Mouse (Mus musculus) neural tube, embryonic 14.5 days (tissue): ENCODE data around the gene Vwa1. TPM values are rescaled to one million over a fixed set of nuclear protein-coding genes. Genes with fewer than 3 reads are reported as not detected.
"Not testable (repeated sequence)": the region's sequence is repeated elsewhere in the genome, so short reads cannot be mapped to it uniquely, and the experiment has no call there.

ENCODE experiments used
- ATAC-seq: fragments of 200-750 bp; cut with Nextera tagmentation; 2 replicates; pipeline ENCODE4 v1.8.0; 2017; ENCODE audit warnings: low read depth, mild to moderate bottlenecking, moderate TSS enrichment, moderate library complexity
- H3K27ac ChIP-seq: fragments of 300-500 bp; sonication (generic); 2 replicates; pipeline ENCODE4 v1.5.1; 2014; ENCODE audit warnings: low read depth, mild to moderate bottlenecking, control low read depth, low read length, moderate library complexity, mixed read lengths
- H3K27me3 ChIP-seq: fragments of 300-500 bp; sonication (generic); 2 replicates; pipeline ENCODE4 v1.6.1; 2014; ENCODE audit warnings: low read length; ENCODE audit not compliant: control insufficient read depth, insufficient read depth
- H3K36me3 ChIP-seq: fragments of 300-500 bp; sonication (generic); 2 replicates; pipeline ENCODE4 v1.6.1; 2014; ENCODE audit warnings: low read length, mixed read lengths; ENCODE audit not compliant: control insufficient read depth, insufficient read depth
- H3K4me1 ChIP-seq: fragments of 300-500 bp; sonication (generic); 2 replicates; pipeline ENCODE4 v1.6.1; 2014; ENCODE audit warnings: low read length; ENCODE audit not compliant: control insufficient read depth, insufficient read depth
- H3K4me2 ChIP-seq: fragments of 300-500 bp; sonication (generic); 2 replicates; pipeline ENCODE4 v1.6.1; 2014; ENCODE audit warnings: mild to moderate bottlenecking, low read depth, low read length, control low read depth
- H3K4me3 ChIP-seq: fragments of 300-500 bp; sonication (generic); 2 replicates; pipeline ENCODE4 v1.5.1; 2014; ENCODE audit warnings: low read depth, low read length, control low read depth, mixed read lengths
- H3K9ac ChIP-seq: fragments of 300-500 bp; sonication (generic); replicated peaks from 2 replicates; pipeline ENCODE4 v1.6.1; 2014; ENCODE audit warnings: low read depth, mild to moderate bottlenecking, control low read depth, low read length, mixed read lengths
- H3K9me3 ChIP-seq: fragments of 300-500 bp; sonication (generic); 2 replicates; pipeline ENCODE4 v1.6.1; 2016; ENCODE audit warnings: low read length; ENCODE audit not compliant: control insufficient read depth
- WGBS: fragments of 180-500 bp; shearing (Covaris S2); extraction: QIAGEN DNeasy Blood & Tissue Kit; methylation state at CpG from one replicate; pipeline ENCODE4 v1.1.7; 2014; 5-methylcytosine and 5-hydroxymethylcytosine counted together
- polyA plus RNA-seq: library from polyadenylated mRNA; unstranded; fragments of >200 nt; fragmentation: Nextera tagmentation; extraction: Ambion mirVana; gene quantifications from 2 replicates; pipeline ENCODE4 v1.2.1, GENCODE M21; 2014

Vwa1 gene
- polyA plus RNA-seq, 1 experiment from 2014 or later = 17.4 TPM

- 96% methylated on average over 5 of the region's 5 CpGs for WGBS
- Histone ChIP-seq H3K9ac (no peak overlapping the region), H3K4me1 (no peaks in the 10 kb centered on the region), H3K36me3 (peaks cover 44% of the 10 kb centered on the region), H3K4me3 (no peak overlapping the region), H3K27me3 (no peaks in the 10 kb centered on the region), H3K9me3 (no peaks in the 10 kb centered on the region), H3K4me2 (no peak overlapping the region), H3K27ac (no peak overlapping the region)
- no peak for ATAC-seq
Measured at GRCm38 (mm10) chr4:155742684-155743083, 31.8 kb downstream of the Vwa1 start.

- not testable (repeated sequence) for ATAC-seq, H3K27me3 ChIP-seq, H3K27ac ChIP-seq, H3K4me3 ChIP-seq, H3K9me3 ChIP-seq, H3K9ac ChIP-seq, H3K4me2 ChIP-seq
- WGBS = 92% methylated on average over 10 of the region's 10 CpGs
- H3K36me3 ChIP-seq = peaks cover 42% of the 10 kb centered on the region
- peaks cover 11% of the 10 kb centered on the region for H3K4me1 ChIP-seq
Measured at GRCm38 (mm10) chr4:155740681-155741080, 33.8 kb downstream of the Vwa1 start.

GRCm38 (mm10) chr4:155739741-155740636 lies 34.5 kb downstream of the Vwa1 start:
- H3K4me3 ChIP-seq = no peak overlapping the region
- peaks cover 13% of the 10 kb centered on the region for H3K4me1 ChIP-seq
- peaks cover 38% of the 10 kb centered on the region for H3K36me3 ChIP-seq
- no peak overlapping the region for H3K27ac ChIP-seq
- no peak for ATAC-seq
- WGBS = 75% methylated on average over 37 of the region's 37 CpGs
- H3K9ac ChIP-seq = no peak overlapping the region
- no peak overlapping the region for H3K4me2 ChIP-seq
- no peaks in the 10 kb centered on the region for H3K27me3 ChIP-seq
- H3K9me3 ChIP-seq = no peaks in the 10 kb centered on the region

DNA sequence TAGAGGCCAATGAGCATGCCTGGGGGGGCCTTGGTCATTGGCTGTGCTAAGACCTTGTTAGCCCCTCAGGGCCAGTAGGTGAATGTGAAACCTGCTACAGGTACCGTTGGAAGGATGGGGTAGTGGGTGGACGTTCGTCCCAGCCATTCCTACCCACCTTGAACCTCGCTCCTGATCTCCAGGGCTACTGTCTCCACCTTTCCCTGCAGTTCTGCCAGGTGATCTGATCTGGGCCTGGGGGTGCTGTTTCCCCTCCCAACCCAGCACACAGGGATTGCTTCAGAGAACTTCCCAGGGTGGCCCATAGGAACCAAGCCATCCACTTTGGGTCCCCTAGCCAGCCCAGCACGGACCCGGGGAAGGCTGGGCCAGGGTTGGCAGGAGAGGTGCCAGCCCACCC lies 35.3 kb downstream of the Vwa1 start:
- Histone ChIP-seq H3K27ac (no peak overlapping the region), H3K27me3 (no peaks in the 10 kb centered on the region), H3K36me3 (peaks cover 31% of the 10 kb centered on the region), H3K4me3 (no peak overlapping the region), H3K9ac (no peak overlapping the region), H3K4me1 (peaks cover 17% of the 10 kb centered on the region), H3K9me3 (no peaks in the 10 kb centered on the region), H3K4me2 (no peak overlapping the region)
- WGBS = 93% methylated on average over 6 of the region's 6 CpGs
- no peak for ATAC-seq

- Histone ChIP-seq H3K27me3 (no peaks in the 10 kb centered on the region), H3K4me2 (no peak overlapping the region), H3K4me3 (no peak overlapping the region), H3K27ac (no peak overlapping the region), H3K9ac (no peak overlapping the region), H3K4me1 (peaks cover 26% of the 10 kb centered on the region), H3K36me3 (peaks cover 28% of the 10 kb centered on the region), H3K9me3 (no peaks in the 10 kb centered on the region)
- WGBS = 65% methylated on average over 8 of the region's 8 CpGs
- ATAC-seq = no peak
Measured at GRCm38 (mm10) chr4:155738262-155738661, 36.2 kb downstream of the Vwa1 start.

DNA sequence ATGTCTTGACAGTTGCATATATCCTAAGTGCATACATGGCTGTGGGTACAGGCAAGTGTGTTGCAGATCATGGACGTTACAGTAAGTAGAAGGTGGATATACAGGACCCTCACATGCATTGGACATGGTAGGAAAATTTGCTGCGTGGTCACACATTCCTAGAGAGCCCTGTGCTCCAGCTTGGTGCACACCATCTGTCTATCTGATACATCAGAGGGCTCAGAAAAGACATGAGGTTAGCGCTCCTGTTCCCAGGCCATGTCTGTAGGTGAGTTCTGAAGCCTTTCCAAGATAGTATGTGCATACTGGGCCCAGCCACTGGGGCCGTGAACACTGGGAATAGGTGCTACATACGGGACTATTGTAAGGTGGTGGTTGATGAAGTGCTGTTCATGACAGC lies 38.1 kb downstream of the Vwa1 start:
- Histone ChIP-seq H3K9ac (no peak overlapping the region), H3K27ac (no peak overlapping the region), H3K4me3 (peak overlapping the region; percentile 79; the same call in 1 of the 2 replicates), H3K9me3 (no peaks in the 10 kb centered on the region), H3K27me3 (no peaks in the 10 kb centered on the region), H3K36me3 (peaks cover 25% of the 10 kb centered on the region), H3K4me2 (peak overlapping the region; percentile 91), H3K4me1 (peaks cover 28% of the 10 kb centered on the region)
- WGBS = 87% methylated on average over 5 of the region's 5 CpGs
- ATAC-seq = no peak

- 67% methylated on average over 5 of the region's 5 CpGs for WGBS
- H3K4me2 ChIP-seq = peak overlapping the region; percentile 91
- H3K9me3 ChIP-seq = no peaks in the 10 kb centered on the region
- H3K27ac ChIP-seq = peak overlapping the region; percentile 94
- ATAC-seq = no peak
- H3K36me3 ChIP-seq = peaks cover 24% of the 10 kb centered on the region
- H3K9ac ChIP-seq = peak overlapping the region; percentile 92
- H3K4me1 ChIP-seq = peaks cover 28% of the 10 kb centered on the region
- H3K4me3 ChIP-seq = peak overlapping the region; percentile 79
- H3K27me3 ChIP-seq = no peaks in the 10 kb centered on the region
Measured at GRCm38 (mm10) chr4:155735788-155736187, 38.7 kb downstream of the Vwa1 start.

DNA sequence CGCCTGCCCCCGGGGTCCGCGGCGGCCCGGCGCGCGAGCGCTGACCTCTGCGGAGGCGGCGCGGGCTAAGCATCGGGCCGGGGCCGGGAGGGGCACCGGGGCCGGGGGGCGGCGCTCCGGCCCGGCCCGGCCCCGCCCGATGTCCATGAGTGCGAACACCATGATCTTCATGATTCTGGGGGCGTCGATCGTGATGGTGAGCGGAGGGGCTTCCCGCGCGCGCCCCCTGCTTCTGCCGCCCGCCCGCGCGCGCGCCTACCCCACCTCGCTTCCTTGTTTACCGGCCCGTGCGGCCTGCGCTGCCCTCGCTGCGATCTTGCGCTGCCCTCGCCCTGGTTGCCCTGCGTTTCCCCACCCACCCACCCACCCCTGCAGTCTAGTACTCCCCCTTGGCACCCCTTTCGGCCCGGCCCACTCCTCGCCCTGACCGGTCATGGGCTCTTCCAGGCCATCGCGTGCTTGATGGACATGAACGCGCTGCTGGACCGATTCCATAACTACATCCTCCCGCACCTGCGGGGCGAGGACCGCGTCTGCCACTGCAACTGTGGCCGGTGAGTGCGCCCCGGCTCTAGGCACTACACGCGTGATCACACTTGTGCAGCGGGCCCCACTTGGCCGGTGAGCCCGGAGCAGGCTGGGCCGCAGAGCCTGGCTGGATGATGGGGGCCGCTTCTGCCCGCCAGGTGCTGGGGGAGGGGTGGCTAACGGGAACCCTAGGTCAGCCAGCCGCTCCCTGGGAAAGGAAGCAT lies 39.4 kb downstream of the Vwa1 start:
- Histone ChIP-seq H3K9me3 (no peaks in the 10 kb centered on the region), H3K27me3 (no peaks in the 10 kb centered on the region), H3K36me3 (peaks cover 19% of the 10 kb centered on the region; the same call in 1 of the 2 replicates), H3K4me2 (peak overlapping the region; percentile 91), H3K9ac (peak overlapping the region; percentile 92), H3K4me3 (peak overlapping the region; percentile 79), H3K4me1 (peaks cover 28% of the 10 kb centered on the region), H3K27ac (peak overlapping the region; percentile 94)
- 0% methylated on average over 47 of the region's 79 CpGs for WGBS
- ATAC-seq = peak; percentile 75
